Mouse (Mus musculus) v-Abl transformed pro-B cells (cell line): Measurements from ENCODE around the gene Klk1b21.
"Not testable (repeated sequence)": the region's sequence is repeated elsewhere in the genome, so short reads cannot be mapped to it uniquely, and the experiment has no call there.

ENCODE experiments used
- in situ Hi-C, 2 experiments: fragments of 400-800 bp; cut with MboI; formaldehyde crosslinking; loops; one replicate each; pipeline ENCODE4 v1.15.1; 2025; ENCODE audit not compliant: unreplicated experiment in 2 of 2

Klk1b21 gene

DNA sequence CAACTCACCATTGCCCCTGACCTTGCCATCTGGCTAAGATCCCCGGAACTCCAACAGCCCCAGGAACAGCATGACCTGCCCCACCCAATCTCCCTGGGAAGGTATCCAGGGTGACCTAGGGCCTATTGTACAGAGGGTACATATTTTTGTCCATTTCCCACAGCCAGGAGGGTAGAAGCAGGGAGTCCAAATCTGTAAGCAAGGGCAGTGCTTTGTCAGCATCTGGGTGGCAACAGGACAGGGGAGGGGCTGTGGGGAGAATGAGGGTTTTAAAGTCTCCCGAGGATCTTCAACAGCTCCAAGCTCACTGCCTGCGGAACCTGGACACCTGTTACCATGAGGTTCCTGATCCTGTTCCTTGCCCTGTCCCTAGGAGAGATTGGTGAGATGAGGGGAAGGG, at the start of gene Klk1b21:
Gene Klk1b21, plus strand, starts transcription at position 301 of the 400 bp plus-strand sequence.
- in situ Hi-C loops = not testable (repeated sequence)

DNA sequence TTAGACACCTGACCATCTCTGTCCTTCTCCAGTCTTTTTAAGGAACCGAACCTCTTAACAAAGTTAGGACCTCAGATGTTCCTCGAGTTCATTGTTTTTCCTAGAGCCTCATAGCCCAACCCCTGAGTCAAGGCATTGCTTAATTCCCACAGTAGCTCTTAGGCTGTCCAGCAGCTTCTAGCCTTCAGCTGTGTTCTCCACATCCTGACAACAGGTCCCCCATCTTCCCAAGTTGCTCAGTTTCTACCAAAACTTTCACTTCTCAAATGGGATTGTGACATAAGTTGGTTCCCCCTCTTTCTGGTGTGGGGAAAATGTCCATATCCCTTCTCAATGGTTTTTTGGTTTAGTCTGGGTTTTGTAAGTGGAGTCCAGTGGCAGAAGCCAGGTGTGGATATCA, 30.0 kb upstream of the Klk1b21 start:
- in situ Hi-C loops = no loop called here

DNA sequence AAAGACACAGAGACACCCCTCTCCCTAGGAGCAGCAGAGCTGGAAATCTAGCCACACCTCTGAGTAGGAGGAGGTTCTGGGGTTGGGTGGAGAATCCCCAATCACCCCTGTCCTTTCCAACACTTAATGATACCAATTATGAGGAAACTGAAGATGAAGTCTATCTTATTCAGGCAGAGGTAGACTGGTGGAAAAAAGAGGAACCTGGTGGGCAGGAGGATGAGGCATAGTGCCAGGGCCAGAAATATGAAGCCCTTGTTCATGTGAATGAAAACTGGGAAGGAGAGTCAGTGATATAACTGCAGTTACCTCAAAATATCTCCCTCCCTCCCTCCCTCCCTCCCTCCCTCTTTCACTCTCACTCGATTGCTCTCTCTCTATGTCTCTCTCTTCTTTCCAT, 24.4 kb upstream of the Klk1b21 start:
- in situ Hi-C loops = no loop called here

DNA sequence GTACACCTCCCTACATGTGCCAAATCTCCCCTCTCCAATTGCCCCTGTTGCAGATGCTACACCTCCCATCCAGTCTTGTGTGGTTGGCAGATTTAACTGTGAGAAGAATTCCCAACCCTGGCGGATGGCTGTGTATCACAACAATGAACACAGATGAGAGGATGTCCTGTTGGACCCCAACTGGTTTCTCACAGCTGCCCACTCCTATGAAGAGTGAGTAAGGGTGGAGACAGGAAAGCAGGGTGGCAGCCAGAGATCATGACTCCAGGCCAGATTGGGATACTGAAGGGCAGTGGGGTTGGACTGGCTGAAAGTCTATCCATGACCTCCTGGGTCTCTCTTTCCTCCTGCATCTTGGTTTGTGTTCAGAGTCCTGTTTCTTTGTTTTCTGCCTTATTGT, 6.0 kb upstream of the Klk1b21 start:
- in situ Hi-C loops = no loop called here

DNA sequence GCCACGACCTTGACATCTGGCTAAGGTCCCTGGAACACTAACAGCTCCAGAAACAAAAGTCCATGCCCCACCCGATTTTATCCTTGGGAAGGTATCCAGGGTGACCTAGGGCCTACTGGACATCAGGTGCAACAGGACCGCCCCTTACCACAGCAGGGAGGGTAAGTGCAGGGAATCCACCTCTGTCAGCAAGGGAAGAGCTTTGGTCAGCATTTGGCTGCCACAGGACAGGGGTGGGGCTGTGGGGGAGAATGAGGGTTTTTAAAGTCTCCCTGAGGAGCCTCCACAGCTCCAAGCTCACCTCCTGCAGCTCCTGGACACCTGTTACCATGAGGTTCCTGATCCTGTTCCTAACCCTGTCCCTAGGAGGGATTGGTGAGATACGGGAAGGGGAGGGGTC, 10.2 kb downstream of the Klk1b21 start, which contains the start of gene Klk1b22:
Gene Klk1b22, plus strand, starts transcription at position 301 of the 400 bp plus-strand sequence.
- in situ Hi-C loops = no loop called here

DNA sequence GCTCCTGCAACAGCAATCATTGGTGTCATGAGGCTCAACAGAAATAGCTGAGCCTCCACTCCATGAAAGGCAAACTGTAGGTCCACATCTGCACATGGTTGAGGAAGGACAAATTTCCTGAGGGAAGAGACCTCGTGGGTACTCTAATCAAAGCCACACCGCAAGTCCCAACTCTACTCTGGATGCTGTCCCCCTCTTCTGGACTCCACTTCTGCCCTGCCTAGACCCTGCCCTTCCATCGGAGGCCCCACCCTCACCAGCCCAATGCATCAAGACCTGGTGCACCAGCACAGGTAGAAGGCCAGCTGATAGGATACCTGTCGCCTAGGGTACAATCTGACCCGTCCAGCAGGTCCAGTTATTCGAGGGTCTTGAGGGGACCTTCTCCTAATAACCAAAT, 21.3 kb downstream of the Klk1b21 start:
- in situ Hi-C loops = no loop called here

- in situ Hi-C loops = no loop called here
Measured at GRCm38 (mm10) chr7:44136467-44136866, 34.3 kb downstream of the Klk1b21 start, which contains the start of gene Klk1b16. Klk1b16 (plus strand) TSS chr7:44136767.
